Mouse (Mus musculus): ENCODE measurements at regions not wholly inside any gene's neighbourhood (a gene's known extent, or its start where the extent isn't known, plus 50 kb on each side); places are given as distances from the start of the nearest gene placed in this dataset.

- Histone ChIP-seq H3K4me3 (ENCODE audit: low read depth, low read length) (no peak overlapping the region), H3K4me1 (ENCODE audit: control insufficient read depth, insufficient read depth, low read length) (no peaks in the 10 kb centered on the region), H3K9me3 (ENCODE audit: control insufficient read depth, low read length) (no peaks in the 10 kb centered on the region), H3K4me2 (ENCODE audit: low read depth, severe bottlenecking) (no peak overlapping the region), H3K9ac (ENCODE audit: low read length) (no peak overlapping the region), H3K27ac (replicated peaks; ENCODE audit: low read depth, low read length) (no peak overlapping the region), H3K36me3 (ENCODE audit: control insufficient read depth, insufficient read depth, low read length) (no peaks in the 10 kb centered on the region), H3K27me3 (ENCODE audit: control insufficient read depth, insufficient read depth, low read length) (no peaks in the 10 kb centered on the region)
- no peak for ATAC-seq (ENCODE audit: insufficient number of reproducible peaks, low FRiP score, low TSS enrichment, low read depth)
- DNase-seq (ENCODE audit: low spot score), result no peak
- WGBS, result 90% methylated on average over 8 of the region's 8 CpGs
Measured at GRCm38 (mm10) chr9:116347021-116347420, 171.9 kb upstream of the Tgfbr2 start.

DNA sequence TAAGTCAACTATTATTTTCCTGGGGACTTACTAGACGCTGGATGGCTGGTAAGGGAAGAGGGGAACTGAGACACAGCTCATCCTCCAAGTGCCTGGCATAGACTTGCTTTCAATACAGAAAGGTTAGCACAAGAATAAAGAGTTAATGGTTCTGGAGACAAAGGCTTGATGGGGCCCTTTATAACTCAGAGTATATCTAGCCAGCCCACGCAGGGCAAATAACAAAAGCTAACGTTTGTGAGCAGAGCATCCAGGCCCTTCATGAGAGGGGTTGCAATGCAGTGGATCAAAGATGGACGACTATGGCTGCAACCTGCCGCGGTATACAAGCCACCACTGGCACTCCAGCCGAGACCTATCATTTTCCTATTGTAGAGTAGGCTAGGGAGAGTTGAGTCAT, 171.3 kb upstream of the Tgfbr2 start:
- no peak for ATAC-seq (ENCODE audit: insufficient number of reproducible peaks, low FRiP score, low TSS enrichment, low read depth)
- H3K27me3 ChIP-seq (ENCODE audit: control insufficient read depth, insufficient read depth, low read length), result no peaks in the 10 kb centered on the region
- WGBS, result 90% methylated on average over 7 of the region's 7 CpGs

DNA sequence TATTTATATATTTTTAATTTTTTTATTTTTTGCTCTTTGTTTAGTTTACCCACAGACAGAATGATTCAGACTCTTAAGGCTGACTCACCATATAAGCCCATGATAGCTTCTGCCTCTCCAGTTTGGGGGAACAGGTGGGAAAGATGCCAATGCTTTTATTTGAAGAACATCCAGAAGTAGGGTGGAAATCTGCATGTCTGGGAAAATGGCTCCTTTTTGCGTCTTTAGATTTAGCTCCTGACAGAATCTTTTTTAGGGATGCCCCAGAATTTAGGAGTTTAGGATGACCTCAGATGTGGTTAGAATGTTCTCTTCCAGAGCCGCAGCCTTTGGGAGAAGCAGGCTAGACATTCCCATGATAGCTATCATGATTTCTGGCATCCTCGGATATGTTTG, 167.9 kb upstream of the Tgfbr2 start:
- no peak for ATAC-seq (ENCODE audit: insufficient number of reproducible peaks, low FRiP score, low TSS enrichment, low read depth)
- H3K36me3 ChIP-seq (ENCODE audit: control insufficient read depth, insufficient read depth, low read length), result no peaks in the 10 kb centered on the region

More for the DNA sequence above, 171.3 kb upstream of the Tgfbr2 start:
- no peak overlapping the region for H3K4me3 ChIP-seq (ENCODE audit: low read depth, low read length)
- H3K36me3 ChIP-seq (ENCODE audit: control insufficient read depth, insufficient read depth, low read length), result no peaks in the 10 kb centered on the region
- H3K4me1 ChIP-seq (ENCODE audit: control insufficient read depth, insufficient read depth, low read length), result no peaks in the 10 kb centered on the region
- no peaks in the 10 kb centered on the region for H3K9me3 ChIP-seq (ENCODE audit: control insufficient read depth, low read length)
- DNase-seq (ENCODE audit: low spot score), result no peak
- no peak overlapping the region for H3K4me2 ChIP-seq (ENCODE audit: low read depth, severe bottlenecking)
- H3K27ac ChIP-seq (replicated peaks; ENCODE audit: low read depth, low read length), result no peak overlapping the region
- no peak overlapping the region for H3K9ac ChIP-seq (ENCODE audit: low read length)

GRCm38 (mm10) chr9:116342446-116343085, 167.4 kb upstream of the Tgfbr2 start:
- no peaks in the 10 kb centered on the region for H3K27me3 ChIP-seq (ENCODE audit: control insufficient read depth, insufficient read depth, low read length)
- H3K27ac ChIP-seq (replicated peaks; ENCODE audit: low read depth, low read length), result no peak overlapping the region
- 89% methylated on average over 8 of the region's 8 CpGs for WGBS
- H3K36me3 ChIP-seq (ENCODE audit: control insufficient read depth, insufficient read depth, low read length), result no peaks in the 10 kb centered on the region
- no peak for ATAC-seq (ENCODE audit: insufficient number of reproducible peaks, low FRiP score, low TSS enrichment, low read depth)
- no peaks in the 10 kb centered on the region for H3K9me3 ChIP-seq (ENCODE audit: control insufficient read depth, low read length)
- DNase-seq (ENCODE audit: low spot score), result no peak
- H3K4me1 ChIP-seq (ENCODE audit: control insufficient read depth, insufficient read depth, low read length), result no peaks in the 10 kb centered on the region
- H3K9ac ChIP-seq (ENCODE audit: low read length), result no peak overlapping the region
- no peak overlapping the region for H3K4me3 ChIP-seq (ENCODE audit: low read depth, low read length)
- no peak overlapping the region for H3K4me2 ChIP-seq (ENCODE audit: low read depth, severe bottlenecking)

More for the DNA sequence above, 167.9 kb upstream of the Tgfbr2 start:
- H3K4me2 ChIP-seq (ENCODE audit: low read depth, severe bottlenecking), result no peak overlapping the region
- H3K9ac ChIP-seq (ENCODE audit: low read length), result no peak overlapping the region
- WGBS, result 89% methylated on average over 3 of the region's 3 CpGs
- no peaks in the 10 kb centered on the region for H3K27me3 ChIP-seq (ENCODE audit: control insufficient read depth, insufficient read depth, low read length)
- no peaks in the 10 kb centered on the region for H3K4me1 ChIP-seq (ENCODE audit: control insufficient read depth, insufficient read depth, low read length)
- H3K4me3 ChIP-seq (ENCODE audit: low read depth, low read length), result no peak overlapping the region
- DNase-seq (ENCODE audit: low spot score), result no peak
- H3K27ac ChIP-seq (replicated peaks; ENCODE audit: low read depth, low read length), result no peak overlapping the region
- no peaks in the 10 kb centered on the region for H3K9me3 ChIP-seq (ENCODE audit: control insufficient read depth, low read length)

GRCm38 (mm10) chr9:116342009-116342408, 166.8 kb upstream of the Tgfbr2 start:
- Histone ChIP-seq H3K4me3 (ENCODE audit: low read depth, low read length) (no peak overlapping the region), H3K4me1 (ENCODE audit: control insufficient read depth, insufficient read depth, low read length) (no peaks in the 10 kb centered on the region), H3K36me3 (ENCODE audit: control insufficient read depth, insufficient read depth, low read length) (no peaks in the 10 kb centered on the region), H3K27ac (replicated peaks; ENCODE audit: low read depth, low read length) (no peak overlapping the region), H3K9me3 (ENCODE audit: control insufficient read depth, low read length) (no peaks in the 10 kb centered on the region), H3K27me3 (ENCODE audit: control insufficient read depth, insufficient read depth, low read length) (no peaks in the 10 kb centered on the region), H3K9ac (ENCODE audit: low read length) (no peak overlapping the region), H3K4me2 (ENCODE audit: low read depth, severe bottlenecking) (no peak overlapping the region)
- no peak for DNase-seq (ENCODE audit: low spot score)
- 84% methylated on average over 4 of the region's 4 CpGs for WGBS
- no peak for ATAC-seq (ENCODE audit: insufficient number of reproducible peaks, low FRiP score, low TSS enrichment, low read depth)

DNA sequence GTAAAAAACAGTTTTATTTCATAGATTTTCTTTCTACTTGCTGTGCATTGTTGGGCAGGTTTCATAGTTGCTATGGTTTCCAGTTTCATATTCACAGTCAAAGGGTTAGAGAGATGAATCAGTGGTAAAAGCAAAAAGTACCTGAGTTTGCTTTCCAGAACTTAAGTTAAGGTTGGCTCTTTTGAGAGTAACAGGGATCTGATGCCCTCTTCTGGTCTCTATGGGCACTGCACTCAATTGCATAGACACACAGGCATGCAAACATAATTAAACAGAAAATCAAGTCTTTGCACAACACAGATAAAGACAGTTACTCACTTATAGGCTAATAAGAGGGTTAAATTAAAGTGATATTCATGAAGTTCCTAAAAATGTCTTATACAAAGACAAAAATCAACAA, 165.8 kb upstream of the Tgfbr2 start:
- Histone ChIP-seq H3K27me3 (ENCODE audit: control insufficient read depth, insufficient read depth, low read length) (no peaks in the 10 kb centered on the region), H3K36me3 (ENCODE audit: control insufficient read depth, insufficient read depth, low read length) (no peaks in the 10 kb centered on the region), H3K4me2 (ENCODE audit: low read depth, severe bottlenecking) (no peak overlapping the region), H3K9ac (ENCODE audit: low read length) (no peak overlapping the region), H3K9me3 (ENCODE audit: control insufficient read depth, low read length) (no peaks in the 10 kb centered on the region), H3K4me1 (ENCODE audit: control insufficient read depth, insufficient read depth, low read length) (no peaks in the 10 kb centered on the region), H3K27ac (replicated peaks; ENCODE audit: low read depth, low read length) (no peak overlapping the region), H3K4me3 (ENCODE audit: low read depth, low read length) (no peak overlapping the region)
- ATAC-seq (ENCODE audit: insufficient number of reproducible peaks, low FRiP score, low TSS enrichment, low read depth), result no peak
- no peak for DNase-seq (ENCODE audit: low spot score)

DNA sequence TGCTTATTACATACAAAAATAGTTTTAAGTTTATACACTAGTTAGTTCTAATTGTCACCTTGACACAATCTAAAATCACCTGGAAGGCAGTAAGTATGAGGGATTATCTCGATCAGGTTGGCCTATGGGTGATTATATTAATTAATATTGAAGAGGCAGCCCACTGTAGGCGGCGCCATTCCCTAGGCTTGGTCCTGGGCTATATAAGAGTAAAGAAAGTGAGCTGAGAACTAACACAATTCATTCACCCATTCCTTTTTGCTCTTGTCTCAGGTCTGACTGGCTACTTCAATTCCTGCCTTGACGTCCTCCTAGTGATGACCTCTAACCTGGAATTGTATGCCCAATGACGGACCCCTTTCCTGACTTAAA, 163.6 kb upstream of the Tgfbr2 start:
- 92% methylated on average over 5 of the region's 5 CpGs for WGBS
- Histone ChIP-seq H3K27me3 (ENCODE audit: control insufficient read depth, insufficient read depth, low read length) (no peaks in the 10 kb centered on the region), H3K36me3 (ENCODE audit: control insufficient read depth, insufficient read depth, low read length) (no peaks in the 10 kb centered on the region), H3K9me3 (ENCODE audit: control insufficient read depth, low read length) (no peaks in the 10 kb centered on the region), H3K4me1 (ENCODE audit: control insufficient read depth, insufficient read depth, low read length) (no peaks in the 10 kb centered on the region), H3K9ac (ENCODE audit: low read length) (no peak overlapping the region), H3K4me3 (ENCODE audit: low read depth, low read length) (no peak overlapping the region), H3K4me2 (ENCODE audit: low read depth, severe bottlenecking) (no peak overlapping the region), H3K27ac (replicated peaks; ENCODE audit: low read depth, low read length) (no peak overlapping the region)
- DNase-seq (ENCODE audit: low spot score) (no peak), ATAC-seq (ENCODE audit: insufficient number of reproducible peaks, low FRiP score, low TSS enrichment, low read depth) (no peak)

GRCm38 (mm10) chr9:116338093-116338728, 163.1 kb upstream of the Tgfbr2 start:
- WGBS, result 89% methylated on average over 5 of the region's 5 CpGs
- ATAC-seq (ENCODE audit: insufficient number of reproducible peaks, low FRiP score, low TSS enrichment, low read depth), result no peak
- no peak for DNase-seq (ENCODE audit: low spot score)
- Histone ChIP-seq H3K4me3 (ENCODE audit: low read depth, low read length) (no peak overlapping the region), H3K4me2 (ENCODE audit: low read depth, severe bottlenecking) (no peak overlapping the region), H3K36me3 (ENCODE audit: control insufficient read depth, insufficient read depth, low read length) (no peaks in the 10 kb centered on the region), H3K4me1 (ENCODE audit: control insufficient read depth, insufficient read depth, low read length) (no peaks in the 10 kb centered on the region), H3K9me3 (ENCODE audit: control insufficient read depth, low read length) (no peaks in the 10 kb centered on the region), H3K9ac (ENCODE audit: low read length) (no peak overlapping the region), H3K27me3 (ENCODE audit: control insufficient read depth, insufficient read depth, low read length) (no peaks in the 10 kb centered on the region), H3K27ac (replicated peaks; ENCODE audit: low read depth, low read length) (no peak overlapping the region)

Data from limb, embryonic 11.5 days (tissue).